Mouse (Mus musculus): Measurements from ENCODE around the gene Tdg. TPM values are rescaled to one million over a fixed set of nuclear protein-coding genes. Genes with fewer than 3 reads are reported as not detected.
A peak's percentile ranks its signal among the peaks of the same experiment; 100 is the strongest.
"Not testable (repeated sequence)": the region's sequence is repeated elsewhere in the genome, so short reads cannot be mapped to it uniquely, and the experiment has no call there.

Gene Tdg
- 41.6 to 49.1 TPM (median 46.9 TPM) in 3 replicates for total RNA-seq (2017)

- peak; percentile 93 for ATAC-seq (replicated peaks; ENCODE audit: insufficient number of reproducible peaks, low FRiP score, low TSS enrichment, poor library complexity, severe bottlenecking)
Observed at GRCm38 (mm10) chr10:82629586-82630255, at the start of gene Tdg. TSS of gene Tdg (plus strand) at chr10:82629828.

DNA sequence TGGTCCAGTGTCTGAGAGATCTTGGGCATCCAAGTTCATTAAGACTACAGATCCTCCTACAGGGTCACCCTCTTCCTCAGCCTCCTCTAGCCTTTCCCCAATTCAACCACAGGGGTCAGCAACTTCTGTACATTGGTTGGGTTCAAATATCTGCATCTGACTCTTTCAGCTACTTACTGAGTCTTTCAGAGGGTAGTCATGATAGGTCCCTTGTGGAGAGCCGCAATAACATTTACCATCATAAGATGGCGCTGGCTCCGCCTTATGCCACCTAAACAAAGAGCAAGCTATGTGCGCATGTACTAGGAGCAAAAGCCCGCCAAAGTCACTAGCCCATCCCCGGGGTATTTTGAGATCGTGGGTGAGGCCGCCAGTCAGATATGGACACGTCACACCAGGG, 40.0 kb upstream of the Tdg start:
- not testable (repeated sequence) for ATAC-seq (replicated peaks; ENCODE audit: insufficient number of reproducible peaks, low FRiP score, low TSS enrichment, poor library complexity, severe bottlenecking)

DNA sequence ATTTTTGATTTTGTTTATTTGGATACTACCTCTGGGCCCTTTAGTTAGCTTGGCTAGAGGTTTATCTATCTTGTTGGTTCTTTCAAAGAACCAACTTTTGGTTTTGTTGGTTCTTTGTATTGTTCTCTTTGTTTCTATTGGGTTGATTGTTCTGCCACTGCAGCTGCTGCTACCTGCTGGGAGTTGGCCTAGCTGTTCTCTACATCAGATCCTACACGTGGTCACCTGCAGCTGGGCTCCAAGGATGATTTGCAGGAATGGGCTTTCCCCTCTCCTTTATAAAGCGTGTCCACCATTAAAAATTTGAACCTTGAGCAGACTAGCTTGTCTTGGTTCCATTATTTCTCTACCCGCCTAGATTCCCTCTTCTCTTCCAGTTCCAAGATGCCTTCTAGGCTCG, 35.2 kb upstream of the Tdg start:
- not testable (repeated sequence) for ATAC-seq (replicated peaks; ENCODE audit: insufficient number of reproducible peaks, low FRiP score, low TSS enrichment, poor library complexity, severe bottlenecking)

DNA sequence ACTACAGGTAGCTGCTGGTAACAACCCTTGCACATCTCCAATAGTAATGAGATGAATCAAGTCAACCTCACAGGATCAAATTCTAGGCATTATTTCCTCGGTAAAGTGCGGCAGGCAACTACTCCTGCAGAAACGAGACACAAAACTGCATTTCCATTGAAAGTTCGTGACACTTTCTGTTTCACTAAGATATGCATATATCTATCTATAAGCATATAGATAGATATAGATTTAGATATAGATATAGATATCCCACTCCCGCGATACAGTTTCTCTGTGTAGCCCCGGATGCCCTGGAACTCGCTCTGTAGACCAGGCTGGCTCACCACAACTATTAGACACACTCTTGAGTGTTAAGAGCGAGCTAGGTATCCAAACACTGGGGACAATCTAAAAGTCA, 7.4 kb upstream of the Tdg start:
- ATAC-seq (replicated peaks; ENCODE audit: insufficient number of reproducible peaks, low FRiP score, low TSS enrichment, poor library complexity, severe bottlenecking): no peak

- ATAC-seq (replicated peaks; ENCODE audit: insufficient number of reproducible peaks, low FRiP score, low TSS enrichment, poor library complexity, severe bottlenecking): peak; percentile 81
Observed at GRCm38 (mm10) chr10:82622671-82623552, 6.7 kb upstream of the Tdg start, which contains the start of gene 1190007I07Rik. TSS of gene 1190007I07Rik (minus strand) at chr10:82623228.

- ATAC-seq (replicated peaks; ENCODE audit: insufficient number of reproducible peaks, low FRiP score, low TSS enrichment, poor library complexity, severe bottlenecking): not testable (repeated sequence)
Observed at GRCm38 (mm10) chr10:82623553-82623932, 6.1 kb upstream of the Tdg start.

DNA sequence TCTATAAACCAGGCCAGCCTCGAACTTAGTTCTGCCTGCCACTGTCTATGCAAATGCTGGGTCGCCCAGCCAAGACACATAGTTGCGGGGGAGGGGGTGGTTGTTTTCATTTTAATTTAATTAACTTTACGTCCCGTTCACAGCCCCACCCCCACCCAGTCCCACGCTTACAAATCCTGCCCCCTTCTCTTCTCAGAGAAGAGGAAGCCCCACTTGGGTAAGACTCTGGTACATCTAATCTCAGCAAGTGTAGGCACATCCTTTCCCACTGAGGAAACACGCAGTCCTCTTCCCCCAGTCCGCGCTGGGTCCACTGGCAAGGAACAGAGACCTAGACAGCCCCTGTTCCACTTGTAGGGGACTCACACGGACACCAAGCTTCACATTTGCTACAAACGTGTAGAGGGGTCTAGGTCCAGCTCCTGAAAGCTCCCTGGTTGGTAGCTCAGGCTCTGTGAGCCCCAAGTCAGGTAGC, 480 bp upstream of the Tdg start:
- ATAC-seq (replicated peaks; ENCODE audit: insufficient number of reproducible peaks, low FRiP score, low TSS enrichment, poor library complexity, severe bottlenecking): 0 out of 2 replicates have a peak, but pooled peaks have one; percentile 1

DNA sequence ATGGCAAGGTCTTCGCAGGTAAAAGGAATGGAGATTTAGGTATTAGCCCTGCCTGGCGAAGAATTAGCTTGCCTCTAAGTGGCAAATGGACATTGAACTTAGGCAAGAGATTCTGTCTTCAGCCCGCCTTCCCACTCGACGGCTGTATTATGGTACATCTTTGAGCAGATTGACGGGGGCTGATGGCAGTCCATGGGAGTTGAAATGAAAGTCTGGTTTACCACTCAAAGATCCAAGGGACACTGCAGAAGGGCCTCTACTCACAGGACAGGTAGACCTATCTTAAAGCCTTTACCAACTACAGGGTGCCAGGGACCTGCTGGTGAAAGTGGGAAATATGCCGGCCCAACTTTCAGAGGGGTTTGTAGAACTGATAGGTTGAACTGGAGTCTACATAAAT, 869 bp downstream of the Tdg start:
- ATAC-seq (replicated peaks; ENCODE audit: insufficient number of reproducible peaks, low FRiP score, low TSS enrichment, poor library complexity, severe bottlenecking): no peak

- no peak for ATAC-seq (replicated peaks; ENCODE audit: insufficient number of reproducible peaks, low FRiP score, low TSS enrichment, poor library complexity, severe bottlenecking)
Observed at GRCm38 (mm10) chr10:82631133-82631532, 1.5 kb downstream of the Tdg start.

GRCm38 (mm10) chr10:82632496-82633280, 3.1 kb downstream of the Tdg start:
- ATAC-seq (replicated peaks; ENCODE audit: insufficient number of reproducible peaks, low FRiP score, low TSS enrichment, poor library complexity, severe bottlenecking): no peak

GRCm38 (mm10) chr10:82634348-82634747, 4.7 kb downstream of the Tdg start:
- ATAC-seq (replicated peaks; ENCODE audit: insufficient number of reproducible peaks, low FRiP score, low TSS enrichment, poor library complexity, severe bottlenecking): no peak

DNA sequence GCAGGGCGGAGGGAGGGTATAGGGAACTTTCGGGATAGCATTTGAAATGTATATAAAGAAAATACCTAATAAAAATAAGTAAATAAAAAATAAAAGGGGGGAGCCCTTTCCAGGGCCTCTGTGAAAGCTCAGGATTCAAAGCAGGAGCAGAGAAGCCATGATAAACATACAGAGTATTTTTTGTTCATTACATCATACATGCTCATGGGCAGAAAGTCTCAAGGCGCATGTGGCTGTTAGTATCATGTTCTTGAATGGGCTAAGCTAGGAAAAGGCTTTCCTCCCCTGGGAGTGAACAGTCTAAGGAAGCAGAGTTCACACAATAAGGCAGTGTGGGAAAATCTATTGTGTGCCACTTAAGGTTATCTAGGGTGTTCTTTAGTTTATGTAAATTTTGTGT, 6.7 kb downstream of the Tdg start:
- no peak for ATAC-seq (replicated peaks; ENCODE audit: insufficient number of reproducible peaks, low FRiP score, low TSS enrichment, poor library complexity, severe bottlenecking)

- ATAC-seq (replicated peaks; ENCODE audit: insufficient number of reproducible peaks, low FRiP score, low TSS enrichment, poor library complexity, severe bottlenecking): no peak
Observed at GRCm38 (mm10) chr10:82639032-82639698, 9.5 kb downstream of the Tdg start.

GRCm38 (mm10) chr10:82641481-82641880, 11.9 kb downstream of the Tdg start:
- ATAC-seq (replicated peaks; ENCODE audit: insufficient number of reproducible peaks, low FRiP score, low TSS enrichment, poor library complexity, severe bottlenecking): no peak

DNA sequence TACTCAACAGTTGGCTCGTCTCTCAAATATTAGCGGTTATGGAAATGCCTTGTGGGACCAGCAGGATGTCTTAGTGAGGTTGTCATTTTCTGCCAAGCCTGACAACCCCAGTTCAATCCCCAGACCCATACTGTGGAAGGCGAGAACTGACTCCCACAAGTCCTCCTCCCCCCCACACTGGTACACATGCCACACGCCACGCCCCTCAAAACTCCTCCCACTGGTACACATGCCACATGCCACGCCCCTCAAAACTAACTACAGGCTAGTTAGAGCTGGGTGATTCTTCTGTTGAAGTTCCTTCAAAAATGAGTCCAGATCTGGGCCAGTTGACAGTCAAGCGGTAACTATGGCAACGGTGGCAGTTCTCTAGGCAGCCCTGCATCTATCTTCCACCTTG, 16.5 kb downstream of the Tdg start:
- no peak for ATAC-seq (replicated peaks; ENCODE audit: insufficient number of reproducible peaks, low FRiP score, low TSS enrichment, poor library complexity, severe bottlenecking)

DNA sequence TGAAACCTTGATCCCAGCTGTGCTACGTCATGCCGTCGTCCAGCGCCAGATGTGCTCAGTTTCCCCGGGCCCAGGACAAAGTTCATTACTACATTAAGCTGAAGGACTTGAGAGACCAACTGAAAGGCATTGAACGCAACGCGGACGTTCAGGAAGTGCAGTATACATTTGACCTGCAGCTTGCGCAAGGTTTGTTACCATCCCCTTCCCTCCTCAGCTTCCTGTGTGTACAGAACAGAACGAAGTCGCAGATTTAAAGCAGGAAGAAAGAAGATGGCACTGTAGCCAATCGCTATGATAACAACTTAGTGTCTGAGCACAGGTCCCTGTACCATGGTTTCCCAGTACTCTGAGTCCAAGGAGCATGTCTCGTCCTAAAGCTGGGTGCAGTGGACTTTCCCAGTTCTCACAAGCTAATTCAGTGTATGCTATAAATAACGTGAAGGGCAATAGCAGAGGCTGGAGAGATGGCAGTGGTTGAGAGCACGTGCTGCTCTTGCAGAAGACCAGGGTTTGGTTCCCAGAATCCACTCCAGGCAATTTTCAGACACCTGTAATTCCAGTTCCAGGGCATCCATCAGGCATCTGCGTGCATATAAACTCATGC, 17.7 kb downstream of the Tdg start:
- peak; percentile 73 for ATAC-seq (replicated peaks; ENCODE audit: insufficient number of reproducible peaks, low FRiP score, low TSS enrichment, poor library complexity, severe bottlenecking)

DNA sequence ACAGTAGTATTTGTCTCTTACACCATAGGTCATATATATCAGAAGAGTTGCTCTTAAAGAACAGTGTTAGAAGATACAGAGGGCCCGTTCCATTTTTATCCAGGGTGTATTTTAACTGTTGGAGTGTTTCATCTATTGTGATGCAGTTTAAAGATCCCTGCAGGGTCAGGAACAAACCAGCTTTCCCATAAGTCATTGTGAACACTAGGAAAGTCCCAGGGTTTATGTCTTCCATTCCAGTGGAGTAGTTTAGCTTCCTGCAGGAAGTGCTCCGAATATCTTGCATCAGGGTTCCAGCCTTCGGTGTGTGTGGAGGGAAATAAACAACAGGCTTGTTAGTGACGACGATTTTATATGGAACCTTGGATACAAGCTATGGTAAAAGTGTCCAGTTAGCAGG, 21.6 kb downstream of the Tdg start:
- ATAC-seq (replicated peaks; ENCODE audit: insufficient number of reproducible peaks, low FRiP score, low TSS enrichment, poor library complexity, severe bottlenecking): no peak

- ATAC-seq (replicated peaks; ENCODE audit: insufficient number of reproducible peaks, low FRiP score, low TSS enrichment, poor library complexity, severe bottlenecking): no peak
Observed at GRCm38 (mm10) chr10:82652625-82653024, 23.0 kb downstream of the Tdg start.

All from monocyte, adult 5-6 weeks (primary cell).